Mouse (Mus musculus) E14TG2a.4 (cell line): ENCODE measurements at regions not wholly inside any gene's neighbourhood (a gene's known extent, or its start where the extent isn't known, plus 50 kb on each side); places are given as distances from the start of the nearest gene placed in this dataset.

ENCODE experiments used
- H3K27me3 ChIP-seq: 2 replicates; pipeline ENCODE4 v1.6.1; 2014; ENCODE audit warnings: low read length, control low read depth; ENCODE audit not compliant: insufficient read depth
- H3K36me3 ChIP-seq: 2 replicates; pipeline ENCODE4 v1.6.1; 2014; ENCODE audit warnings: low read length, control low read depth; ENCODE audit not compliant: insufficient read depth
- H3K4me1 ChIP-seq: replicated peaks from 2 replicates; pipeline ENCODE4 v1.6.1; 2014; ENCODE audit warnings: low read depth, low read length, control low read depth
- H3K4me3 ChIP-seq: replicated peaks from 2 replicates; pipeline ENCODE4 v1.5.1; 2014; ENCODE audit warnings: mild to moderate bottlenecking, low read length
- H3K9me3 ChIP-seq: 2 replicates; pipeline ENCODE4 v1.6.1; 2014; ENCODE audit warnings: low read length, control low read depth
- CTCF ChIP-seq: conservative IDR thresholded peaks from 2 replicates; pipeline ENCODE4 v1.5.1; 2014; ENCODE audit warnings: low read length
- NANOG ChIP-seq: IDR thresholded peaks from 2 replicates; pipeline ENCODE4 v1.6.1; 2014; ENCODE audit warnings: borderline replicate concordance, low read length, mixed read lengths
- POU5F1 ChIP-seq: IDR thresholded peaks from 2 replicates; pipeline ENCODE4 v1.6.1; 2014; ENCODE audit warnings: low read length, borderline replicate concordance

GRCm38 (mm10) chr19:59684292-59684691 lies 226.1 kb downstream of the Emx2 start:
- TF ChIP-seq POU5F1, result no peak
- no peaks in the 10 kb centered on the region for H3K36me3 ChIP-seq
- H3K9me3 ChIP-seq, result no peaks in the 10 kb centered on the region
- H3K4me1 ChIP-seq, result no peaks in the 10 kb centered on the region
- H3K4me3 ChIP-seq, result no peak overlapping the region
- no peaks in the 10 kb centered on the region; the same call in 1 of the 2 replicates for H3K27me3 ChIP-seq

- H3K27me3 ChIP-seq, result no peaks in the 10 kb centered on the region; the same call in 1 of the 2 replicates
- no peak for TF ChIP-seq NANOG
- TF ChIP-seq CTCF, result no peak
- TF ChIP-seq POU5F1, result no peak
- H3K4me1 ChIP-seq, result no peaks in the 10 kb centered on the region
- H3K36me3 ChIP-seq, result no peaks in the 10 kb centered on the region
- H3K9me3 ChIP-seq, result no peaks in the 10 kb centered on the region
- no peak overlapping the region for H3K4me3 ChIP-seq
Observed at GRCm38 (mm10) chr19:59685826-59686717, 227.9 kb downstream of the Emx2 start.

- Histone ChIP-seq H3K4me1 (no peaks in the 10 kb centered on the region), H3K36me3 (no peaks in the 10 kb centered on the region), H3K4me3 (no peak overlapping the region), H3K9me3 (no peaks in the 10 kb centered on the region), H3K27me3 (no peaks in the 10 kb centered on the region; the same call in 1 of the 2 replicates)
- TF ChIP-seq NANOG, result no peak
- no peak for TF ChIP-seq CTCF
- TF ChIP-seq POU5F1, result no peak
Observed at GRCm38 (mm10) chr19:59687206-59687605, 229.0 kb downstream of the Emx2 start.

- no peaks in the 10 kb centered on the region for H3K9me3 ChIP-seq
- H3K4me1 ChIP-seq, result no peaks in the 10 kb centered on the region
- no peaks in the 10 kb centered on the region for H3K36me3 ChIP-seq
- no peaks in the 10 kb centered on the region; the same call in 1 of the 2 replicates for H3K27me3 ChIP-seq
- no peak overlapping the region for H3K4me3 ChIP-seq
- TF ChIP-seq CTCF (no peak), POU5F1 (no peak), NANOG (no peak)
Observed at GRCm38 (mm10) chr19:59687681-59688080, 229.5 kb downstream of the Emx2 start.

GRCm38 (mm10) chr19:59691541-59692096 lies 233.4 kb downstream of the Emx2 start:
- Histone ChIP-seq H3K36me3 (no peaks in the 10 kb centered on the region), H3K9me3 (no peaks in the 10 kb centered on the region), H3K4me3 (no peak overlapping the region), H3K4me1 (no peaks in the 10 kb centered on the region), H3K27me3 (peaks cover 8% of the 10 kb centered on the region)
- no peak for TF ChIP-seq NANOG
- TF ChIP-seq POU5F1, result no peak
- TF ChIP-seq CTCF, result no peak

- Histone ChIP-seq H3K27me3 (peaks cover 16% of the 10 kb centered on the region), H3K4me1 (no peaks in the 10 kb centered on the region), H3K9me3 (no peaks in the 10 kb centered on the region), H3K4me3 (no peak overlapping the region), H3K36me3 (no peaks in the 10 kb centered on the region)
- no peak for TF ChIP-seq CTCF
- no peak for TF ChIP-seq NANOG
- TF ChIP-seq POU5F1, result no peak
Observed at GRCm38 (mm10) chr19:59697628-59698027, 239.5 kb downstream of the Emx2 start.

GRCm38 (mm10) chr19:59700187-59700586 lies 242.0 kb downstream of the Emx2 start:
- TF ChIP-seq CTCF (no peak), NANOG (no peak), POU5F1 (no peak)
- Histone ChIP-seq H3K4me1 (no peaks in the 10 kb centered on the region), H3K4me3 (no peak overlapping the region), H3K36me3 (no peaks in the 10 kb centered on the region), H3K27me3 (peaks cover 24% of the 10 kb centered on the region), H3K9me3 (no peaks in the 10 kb centered on the region)

- TF ChIP-seq NANOG (peak; percentile 91), CTCF (no peak)
- H3K27me3 ChIP-seq, result peaks cover 10% of the 10 kb centered on the region; the same call in 1 of the 2 replicates
- H3K4me1 ChIP-seq, result peaks cover 25% of the 10 kb centered on the region
- H3K4me3 ChIP-seq, result no peak overlapping the region
- H3K9me3 ChIP-seq, result peaks cover 5% of the 10 kb centered on the region; the same call in 1 of the 2 replicates
- H3K36me3 ChIP-seq, result no peaks in the 10 kb centered on the region
Observed at GRCm38 (mm10) chr19:59707106-59707505, 236.3 kb downstream of the Rab11fip2 start.
